Mouse (Mus musculus) heart, adult 18-20 months (tissue): ENCODE measurements around the gene Arf6. TPM values are rescaled to one million over a fixed set of nuclear protein-coding genes. Genes with fewer than 3 reads are reported as not detected.
"Not testable (repeated sequence)": the region's sequence is repeated elsewhere in the genome, so short reads cannot be mapped to it uniquely, and the experiment has no call there.

Source experiments
- DNase-seq, 2 experiments: peaks; one replicate each; pipeline ENCODE4 v3.0.0; 2021 to 2022; ENCODE audit warnings: mixed read lengths in 1 of 2
- long read RNA-seq, 2 experiments: library from polyadenylated mRNA; stranded (forward); transcript quantifications; one replicate each; pipeline ENCODE4 v2.0.0; 2021
- total RNA-seq, 2 experiments: library from RNA; stranded (reverse); gene quantifications; 2 replicates each; pipeline ENCODE4 v1.2.3; 2021

The Arf6 gene
- total RNA-seq = 10 to 100 TPM; 36.6 to 38.1 TPM
- long read RNA-seq, experiment 1, transcript Arf6-201 (2 exons, 1,534 nt) = major isoform, 40 of 49 reads
- long read RNA-seq, experiment 1, partial matches to known transcripts = 0 of 49 reads
- long read RNA-seq, experiment 1, other reads (novel, unspliced or antisense) = 9 of 49 reads
- long read RNA-seq, experiment 2, transcript Arf6-201 (2 exons, 1,534 nt) = major isoform, 16 of 21 reads
- long read RNA-seq, experiment 2, partial matches to known transcripts = 0 of 21 reads
- long read RNA-seq, experiment 2, other reads (novel, unspliced or antisense) = 5 of 21 reads

GRCm38 (mm10) chr12:69371854-69372671 lies at the start of gene Arf6, which contains the start of gene Gm9887:
Gene Arf6, plus strand, starts transcription at chr12:69372150.
Gene Gm9887, minus strand, starts transcription at chr12:69372458.
- peak; percentile 98 to 99 for DNase-seq

DNA sequence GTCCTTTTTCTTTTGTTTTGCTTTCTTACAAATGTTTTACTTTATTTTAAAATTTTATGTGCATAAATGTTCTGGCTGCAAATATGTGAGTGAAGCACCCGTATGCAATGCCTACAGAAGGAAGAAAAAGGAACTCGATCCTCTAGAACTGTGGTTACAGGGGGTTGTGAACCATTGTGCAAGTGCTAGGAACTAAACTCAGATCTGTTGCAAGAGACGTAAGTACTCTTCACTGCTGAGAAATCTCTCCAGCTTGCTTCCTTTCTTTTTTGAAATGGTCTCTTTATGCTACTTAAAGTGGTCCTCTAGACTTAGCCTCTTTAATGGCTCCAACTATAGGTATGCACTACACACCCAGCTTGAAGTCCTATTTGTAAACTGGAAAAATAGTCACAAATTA lies 40.8 kb upstream of the Arf6 start:
- no peak for DNase-seq

- DNase-seq = no peak
Observed at GRCm38 (mm10) chr12:69332147-69332546, 39.8 kb upstream of the Arf6 start.

DNA sequence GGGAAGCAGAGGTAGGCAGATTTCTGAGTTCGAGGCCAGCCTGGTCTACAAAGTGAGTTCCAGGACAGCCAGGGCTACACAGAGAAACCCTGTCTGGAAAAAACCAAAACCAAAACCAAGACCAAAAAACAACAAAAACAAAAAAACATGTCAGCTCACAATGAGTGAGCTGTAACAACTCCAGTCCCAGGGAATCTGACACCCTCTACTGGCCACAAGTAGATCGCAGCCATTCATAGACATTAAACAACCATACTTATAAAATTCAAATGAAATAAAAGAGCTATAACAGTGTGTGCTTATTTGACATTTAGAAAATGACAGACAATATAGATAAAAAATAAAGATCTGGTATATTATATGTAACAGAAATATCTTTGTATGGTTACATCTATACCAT lies 38.4 kb upstream of the Arf6 start:
- DNase-seq = peak; percentile 13 to 58

DNA sequence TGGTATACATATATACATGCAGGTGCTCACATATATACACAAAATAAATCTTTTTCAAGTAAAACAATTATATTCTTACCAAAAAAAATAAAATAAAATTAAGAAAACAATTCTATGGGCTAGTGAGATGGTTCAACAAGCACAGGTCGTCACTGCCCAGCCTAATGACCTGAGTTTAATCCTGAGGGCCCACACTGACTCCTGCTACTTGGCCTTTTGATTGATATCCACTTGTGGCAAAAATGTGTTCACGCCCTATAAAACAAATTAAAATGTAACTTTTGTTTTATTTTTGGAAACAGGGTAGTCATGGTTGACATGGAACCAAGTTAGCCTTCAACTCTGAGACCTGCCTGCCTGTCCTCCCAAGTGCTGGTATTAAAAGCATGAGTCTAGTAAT lies 22.0 kb upstream of the Arf6 start:
- no peak for DNase-seq

- DNase-seq = no peak
Observed at GRCm38 (mm10) chr12:69351685-69352084, 20.3 kb upstream of the Arf6 start.

GRCm38 (mm10) chr12:69356546-69357299 lies 15.2 kb upstream of the Arf6 start, which contains the start of gene Nemf:
Gene Nemf, minus strand, starts transcription at chr12:69357165.
- peak; percentile 93 to 95 for DNase-seq

- DNase-seq = no peak
Observed at GRCm38 (mm10) chr12:69357300-69357646, 14.7 kb upstream of the Arf6 start.

GRCm38 (mm10) chr12:69360655-69360996 lies 11.3 kb upstream of the Arf6 start:
- DNase-seq = peak; percentile 71 to 80

GRCm38 (mm10) chr12:69360997-69361899 lies 10.7 kb upstream of the Arf6 start:
- peak; percentile 99 to 100 for DNase-seq

- no peak for DNase-seq
Observed at GRCm38 (mm10) chr12:69361919-69362318, 10.0 kb upstream of the Arf6 start.

DNA sequence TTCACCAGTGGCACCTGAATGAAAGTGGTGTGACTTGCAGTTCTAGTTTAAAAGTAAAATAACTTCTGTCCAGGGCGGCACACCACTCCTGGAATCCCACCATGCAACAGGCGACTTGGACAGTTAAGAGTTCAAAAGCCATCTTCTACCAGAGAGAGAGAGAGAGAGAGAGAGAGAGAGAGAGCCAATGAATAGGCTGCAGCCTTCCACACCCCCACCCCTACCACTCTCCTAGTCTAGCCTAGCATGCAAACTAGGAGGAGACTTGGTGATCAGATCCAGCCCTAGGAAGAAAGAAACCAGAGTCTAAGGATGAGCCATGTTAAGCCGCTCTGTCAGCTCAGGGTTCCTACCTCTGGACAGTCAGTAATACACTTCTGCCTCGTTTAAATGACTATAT lies 9.6 kb upstream of the Arf6 start:
- no peak for DNase-seq

GRCm38 (mm10) chr12:69363110-69363509 lies 8.8 kb upstream of the Arf6 start:
- DNase-seq = not testable (repeated sequence)

DNA sequence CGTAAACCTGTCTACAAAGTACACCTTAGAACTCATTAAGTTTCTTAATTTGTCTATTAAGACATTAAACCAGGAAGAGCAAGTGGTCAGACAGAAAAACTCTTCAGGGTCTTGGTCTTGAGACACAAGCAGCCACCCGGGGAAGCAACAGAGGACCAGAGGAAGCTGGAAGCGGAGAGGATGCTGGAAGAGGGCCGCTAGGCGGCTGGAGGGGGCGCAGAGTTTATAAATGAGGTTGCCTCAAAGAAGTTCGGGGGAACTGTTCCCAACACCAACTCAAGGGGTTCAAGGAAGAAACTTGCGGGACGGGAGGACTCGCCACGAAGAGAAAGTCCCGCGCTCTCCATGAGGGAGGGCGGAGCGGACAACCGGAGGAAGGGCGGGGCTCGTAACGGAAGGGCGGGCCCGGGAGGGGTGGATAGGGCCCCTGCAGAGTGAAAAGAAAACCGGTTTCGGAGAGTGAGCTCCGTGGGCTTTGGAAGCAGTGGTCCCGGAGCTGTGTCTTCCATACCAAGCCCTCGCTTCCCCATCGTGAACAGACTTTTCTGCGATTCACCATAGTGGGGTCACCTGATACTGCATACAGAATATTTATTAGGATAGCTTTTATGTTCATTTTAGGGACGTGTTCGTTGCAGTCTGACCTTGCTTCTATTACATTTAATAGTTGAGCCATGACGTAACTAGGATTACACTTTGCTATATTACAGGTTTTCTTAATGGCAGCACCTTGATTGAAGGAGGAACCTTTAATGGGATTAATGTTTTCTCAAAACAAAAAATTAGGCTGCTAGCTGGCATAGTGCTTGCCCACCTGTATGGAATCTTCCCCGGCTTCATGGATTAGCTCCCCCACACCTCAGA lies 7.8 kb upstream of the Arf6 start:
- peak; percentile 90 to 92 for DNase-seq

DNA sequence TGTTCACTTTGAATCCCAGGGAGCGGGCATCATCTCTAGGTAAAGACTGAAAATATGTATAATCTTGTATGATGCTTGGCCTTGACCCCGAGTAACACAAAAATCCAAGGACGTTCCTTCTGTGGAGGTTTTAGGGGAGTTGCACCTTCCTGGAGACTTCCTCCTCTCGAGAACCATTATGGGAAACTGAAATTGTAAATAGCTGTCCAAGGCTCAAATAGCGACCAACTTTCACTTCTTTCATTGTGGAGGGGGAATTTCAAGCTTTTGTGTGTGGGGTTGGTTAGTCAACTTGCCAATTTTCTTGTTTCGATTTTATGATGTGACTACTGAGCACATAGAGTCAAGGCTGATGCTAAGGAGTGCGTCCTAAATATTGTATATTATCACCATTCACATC lies 6.2 kb upstream of the Arf6 start:
- no peak for DNase-seq

GRCm38 (mm10) chr12:69366424-69366823 lies 5.5 kb upstream of the Arf6 start:
- DNase-seq = peak; percentile 23 to 41

DNA sequence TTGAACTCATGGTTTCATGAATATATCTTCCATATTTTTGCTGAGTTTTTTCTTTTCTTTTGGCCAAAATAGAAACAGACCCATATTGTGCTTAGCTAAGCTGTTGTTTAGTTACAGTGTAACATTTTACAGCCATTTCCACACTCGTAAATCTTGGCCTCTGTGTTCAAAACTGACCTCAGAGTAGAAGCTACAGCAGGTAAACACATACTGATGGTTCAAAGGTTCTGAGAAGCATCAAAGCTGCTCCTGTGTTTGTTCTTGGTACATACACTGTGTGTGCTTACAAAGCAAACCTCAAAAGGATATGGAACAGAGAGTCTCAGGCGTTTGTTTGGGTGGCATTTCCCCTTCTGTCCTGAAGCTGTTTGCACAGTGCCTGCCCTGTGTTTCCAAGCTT lies 4.4 kb upstream of the Arf6 start:
- no peak for DNase-seq

GRCm38 (mm10) chr12:69370936-69371335 lies 1.0 kb upstream of the Arf6 start:
- DNase-seq = no peak

DNA sequence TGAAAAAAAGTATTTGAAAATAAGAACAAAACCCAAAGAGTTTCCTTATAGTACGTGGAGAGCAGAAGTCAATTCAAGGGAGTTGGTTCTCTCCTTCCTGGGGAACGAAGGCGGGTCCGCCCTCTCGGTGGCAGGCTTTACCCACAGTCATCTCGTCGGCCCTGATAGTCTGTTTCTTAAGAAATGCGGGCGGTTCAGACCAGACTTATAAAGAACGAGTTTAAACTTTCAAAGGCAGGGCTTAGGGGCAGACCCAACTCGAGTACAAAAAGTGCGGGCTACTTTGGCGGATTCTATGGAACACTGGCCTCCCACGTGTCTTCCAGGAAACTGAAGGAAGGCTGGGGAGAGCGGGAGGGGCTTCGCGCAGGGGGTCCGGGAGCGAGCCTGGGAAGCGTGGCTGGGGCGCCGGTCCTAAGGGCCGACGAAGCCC lies 513 bp upstream of the Arf6 start:
- DNase-seq = no peak

- peak; percentile 28 to 53 for DNase-seq
Observed at GRCm38 (mm10) chr12:69372731-69373331, 881 bp downstream of the Arf6 start.
